Mouse (Mus musculus) C3H10T1/2 (cell line): Measurements from ENCODE around the gene Cdcp2. TPM values are rescaled to one million over a fixed set of nuclear protein-coding genes. Genes with fewer than 3 reads are reported as not detected.

ENCODE experiments used
- polyA plus RNA-seq, 2 experiments: library from polyadenylated mRNA; unstranded; fragments of >200 nt; fragmentation: generic; extraction: Trizol; gene quantifications; one replicate each; pipeline ENCODE4 v1.2.1; 2012; ENCODE audit warnings: missing spikeins in 2 of 2

Gene Cdcp2
- not detected for polyA plus RNA-seq

DNA sequence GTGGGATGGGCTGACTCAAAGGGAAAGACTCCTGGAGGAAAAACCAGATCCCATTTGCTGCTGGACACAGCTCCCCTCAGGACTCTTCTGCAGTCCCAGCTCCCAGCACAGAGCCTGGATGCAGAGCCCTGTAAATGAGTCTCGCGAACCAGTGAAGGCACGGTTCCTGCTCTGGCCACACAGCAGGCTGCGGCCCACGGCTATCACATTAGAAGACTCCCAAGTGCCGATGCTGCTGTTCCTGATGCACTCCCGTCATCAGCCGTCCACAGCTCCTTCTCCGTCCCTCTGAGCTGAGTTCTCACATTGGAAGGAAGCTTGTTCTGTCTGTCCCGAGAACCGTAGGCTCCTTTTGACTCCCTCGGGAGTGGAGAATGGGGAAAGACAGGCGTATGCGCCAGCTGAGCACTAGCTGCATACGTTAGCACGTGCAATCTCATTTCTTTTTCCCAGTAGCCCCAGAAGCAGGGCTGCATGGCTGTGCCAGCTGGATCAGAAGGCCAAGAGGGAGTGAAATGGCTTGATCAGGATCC is at the start of gene Cdcp2:
Gene Cdcp2 (plus strand): TSS at position 51 of the 533 bp plus-strand sequence.

DNA sequence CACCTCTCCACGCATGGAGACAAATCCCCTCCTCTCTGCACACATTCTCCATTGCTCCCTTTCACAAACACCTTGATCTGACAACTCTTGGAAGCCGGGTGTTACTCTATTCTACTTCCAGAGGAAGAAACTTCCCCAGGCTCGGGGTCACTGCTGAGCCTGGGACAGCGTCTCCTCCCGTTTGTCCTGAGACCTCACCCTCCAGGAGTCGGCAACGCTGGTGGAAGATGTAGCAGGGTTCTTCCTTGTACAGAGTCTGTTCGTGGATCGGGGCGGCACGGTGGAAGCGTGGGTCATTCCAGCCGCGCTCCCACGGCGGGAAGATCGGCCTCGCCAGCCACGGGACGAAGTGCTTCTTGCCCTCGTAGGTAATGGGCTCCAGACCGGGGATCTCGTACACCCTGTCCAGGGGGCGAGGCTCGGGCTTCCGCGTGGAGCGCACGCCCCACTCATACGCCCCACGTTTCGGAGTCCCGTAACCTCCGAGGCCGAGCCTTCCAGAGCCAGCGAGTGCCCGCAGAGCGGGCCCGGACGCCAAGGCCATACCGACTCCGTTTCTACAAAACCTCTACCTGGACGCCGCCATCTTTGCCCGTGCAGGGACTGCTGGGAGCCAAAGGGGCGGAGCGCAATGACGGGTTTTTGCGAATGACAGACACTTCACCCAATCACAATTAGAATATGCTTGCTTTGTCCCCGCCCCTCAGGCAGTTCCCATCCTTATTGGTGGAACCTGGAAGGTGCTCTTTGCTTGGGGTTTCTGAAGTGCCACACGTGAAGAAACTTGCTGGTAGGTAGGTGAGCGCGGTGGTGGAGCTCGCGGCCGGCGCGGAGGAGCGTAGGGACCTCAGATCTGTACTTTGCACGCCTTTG is 30.2 kb upstream of the Cdcp2 start, which contains the start of the genes Mrpl37 and Cyb5rl:
Gene Mrpl37 (minus strand): TSS at position 617 of the 873 bp plus-strand sequence.
Gene Cyb5rl (plus strand): TSS at position 737 of the 873 bp plus-strand sequence.

Other genes with a start within 250 kb of the Cdcp2 start
- 100 to 1,000 TPM in 1 of 2 experiments, 10 to 100 TPM in 1; 40.5 to 161 TPM for gene Ssbp3, start 186.2 kb upstream of the Cdcp2 start, polyA plus RNA-seq
- 10 to 100 TPM; 46.4 to 82.1 TPM for gene Mrpl37, start 30.0 kb upstream of the Cdcp2 start, polyA plus RNA-seq
- 1 to 10 TPM; 6.4 to 9.6 TPM for gene Cyb5rl, start 29.9 kb upstream of the Cdcp2 start, polyA plus RNA-seq
- 100 to 1,000 TPM in 1 of 2 experiments, 10 to 100 TPM in 1; 35.2 to 237 TPM for gene Tmem59, start 81.5 kb downstream of the Cdcp2 start, polyA plus RNA-seq
- gene Tceanc2, start 82.2 kb downstream of the Cdcp2 start, polyA plus RNA-seq = 10 to 100 TPM in 1 of 2 experiments, 1 to 10 TPM in 1; 3.8 to 15.2 TPM
- under 1 TPM in 1 of 2 experiments, not detected in 1; 0.09 TPM for gene Ldlrad1, start 112.3 kb downstream of the Cdcp2 start, polyA plus RNA-seq
- gene Lrrc42, start 156.6 kb downstream of the Cdcp2 start, polyA plus RNA-seq = 10 to 100 TPM; 21.2 to 61.8 TPM
- 10 to 100 TPM in 1 of 2 experiments, 1 to 10 TPM in 1; 6.2 to 47.3 TPM for gene Hspb11, start 156.7 kb downstream of the Cdcp2 start, polyA plus RNA-seq
- not detected for gene Dio1, start 210.3 kb downstream of the Cdcp2 start, polyA plus RNA-seq
- gene Yipf1, start 217.5 kb downstream of the Cdcp2 start, polyA plus RNA-seq = 10 to 100 TPM; 60.9 to 61.5 TPM